Mouse (Mus musculus): ENCODE data around the gene Prdx1.

DNA sequence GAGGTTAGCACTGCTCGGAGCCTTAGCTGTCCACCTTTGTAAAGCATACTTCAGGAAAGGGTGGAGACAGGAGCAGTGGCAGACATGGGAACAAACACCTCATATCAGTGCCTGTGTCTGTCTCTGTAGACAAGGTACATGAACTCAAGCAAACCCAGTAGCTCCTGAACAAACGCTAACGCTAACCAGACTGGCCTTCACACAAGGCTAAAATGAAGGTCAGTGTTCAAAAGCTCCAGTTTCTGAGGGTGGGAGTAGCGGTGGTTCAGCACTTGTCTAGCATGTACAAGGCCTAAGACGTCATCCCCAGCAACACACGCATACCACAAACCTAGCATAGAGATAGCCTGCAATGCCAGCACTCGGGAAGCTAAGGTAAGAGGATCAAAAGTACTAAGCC lies 39.7 kb upstream of the Prdx1 start:
- TF ChIP-seq CTCF (IDR thresholded peaks at IDR 0.05; ENCODE audit: borderline replicate concordance, control insufficient read depth, extremely low read depth, insufficient read depth, low read length, poor library complexity), result no peak
- TF ChIP-seq POLR2A (IDR thresholded peaks at IDR 0.05; ENCODE audit: control insufficient read depth, extremely low read depth, insufficient read depth, low read length, poor library complexity), result no peak

Measured in thymus, adult 2 months (tissue).